Mouse (Mus musculus) kidney, postnatal 0 days (tissue): ENCODE measurements around the gene Rab29. TPM values are rescaled to one million over a fixed set of nuclear protein-coding genes. Genes with fewer than 3 reads are reported as not detected.

ENCODE experiments used
- ATAC-seq: fragments of 200-750 bp; cut with Nextera tagmentation; replicated peaks from 2 replicates; pipeline ENCODE4 v1.8.0; 2017; ENCODE audit warnings: low read depth, moderate number of reproducible peaks, moderate TSS enrichment, moderate library complexity; ENCODE audit not compliant: low FRiP score
- DNase-seq: peaks from one replicate; pipeline ENCODE4 v3.0.0-alpha.2; 2016; ENCODE audit warnings: low spot score
- H3K27ac ChIP-seq: fragments of 300-500 bp; sonication (generic); 2 replicates; pipeline ENCODE4 v1.5.1; 2014; ENCODE audit warnings: mild to moderate bottlenecking
- H3K27me3 ChIP-seq: fragments of 300-500 bp; sonication (generic); 2 replicates; pipeline ENCODE4 v1.6.1; 2014; ENCODE audit warnings: low read length, mixed read lengths; ENCODE audit not compliant: insufficient read depth
- H3K36me3 ChIP-seq: fragments of 300-500 bp; sonication (generic); 2 replicates; pipeline ENCODE4 v1.6.1; 2014; ENCODE audit warnings: low read length, mixed read lengths; ENCODE audit not compliant: insufficient read depth
- H3K4me1 ChIP-seq: fragments of 300-500 bp; sonication (generic); replicated peaks from 2 replicates; pipeline ENCODE4 v1.6.1; 2014; ENCODE audit warnings: antibody characterized with exemption, low read length, mixed read lengths; ENCODE audit not compliant: insufficient read depth
- H3K4me2 ChIP-seq: fragments of 300-500 bp; sonication (generic); 2 replicates; pipeline ENCODE4 v1.6.1; 2014; ENCODE audit warnings: mild to moderate bottlenecking, low read length, moderate library complexity, mixed read lengths
- H3K4me3 ChIP-seq: fragments of 300-500 bp; sonication (generic); replicated peaks from 2 replicates; pipeline ENCODE4 v1.5.1; 2014; ENCODE audit warnings: low read depth, low read length
- H3K9ac ChIP-seq: fragments of 300-500 bp; sonication (generic); 2 replicates; pipeline ENCODE4 v1.6.1; 2014; ENCODE audit warnings: low read depth, low read length
- H3K9me3 ChIP-seq: fragments of 300-500 bp; sonication (generic); replicated peaks from 2 replicates; pipeline ENCODE4 v1.6.1; 2016; ENCODE audit warnings: low read length, inconsistent platforms, mixed read lengths
- CTCF ChIP-seq: IDR thresholded peaks from 2 replicates; pipeline ENCODE4 v1.5.1; 2016; ENCODE audit warnings: antibody characterized with exemption, low read depth, mild to moderate bottlenecking, moderate library complexity
- WGBS: fragments of 180-500 bp; shearing (Covaris S2); extraction: QIAGEN DNeasy Blood & Tissue Kit; methylation state at CpG from one replicate; pipeline ENCODE4 v1.1.7; 2014; 5-methylcytosine and 5-hydroxymethylcytosine counted together
- polyA plus RNA-seq: library from polyadenylated mRNA; unstranded; fragments of >200 nt; fragmentation: Nextera tagmentation; extraction: Ambion mirVana; gene quantifications from 2 replicates; pipeline ENCODE4 v1.2.1, GENCODE M21; 2015

Gene Rab29
- polyA plus RNA-seq, 1 experiment from 2014 or later: 23.4 TPM

DNA sequence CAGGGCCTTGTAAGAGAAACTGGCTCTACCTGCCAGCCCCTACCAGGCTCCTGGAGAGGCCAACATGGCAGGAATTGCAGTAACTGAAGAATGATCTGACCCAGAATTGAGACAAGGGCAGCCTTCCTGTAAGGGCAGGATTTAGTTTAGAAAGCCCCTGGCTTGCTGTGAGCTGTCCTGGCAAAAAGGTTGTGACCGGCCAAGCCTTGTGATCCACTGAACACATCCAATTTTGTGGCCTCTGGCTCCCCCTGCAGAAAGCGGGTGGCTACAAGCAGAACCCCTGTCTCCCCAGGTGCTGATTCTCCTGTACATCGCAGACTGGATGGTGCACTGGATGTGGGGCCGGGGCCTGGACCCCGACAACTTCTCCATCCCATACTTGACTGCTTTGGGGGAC lies 20.8 kb upstream of the Rab29 start:
- Histone ChIP-seq H3K4me1 (no peaks in the 10 kb centered on the region), H3K9me3 (no peaks in the 10 kb centered on the region), H3K4me2 (no peak overlapping the region), H3K27me3 (no peaks in the 10 kb centered on the region), H3K4me3 (no peak overlapping the region), H3K9ac (no peak overlapping the region), H3K36me3 (peaks cover 29% of the 10 kb centered on the region), H3K27ac (no peak overlapping the region)
- ATAC-seq (no peak), DNase-seq (peak; percentile 16)
- TF ChIP-seq CTCF: peak; percentile 65
- WGBS: 83% methylated on average over 5 of the region's 5 CpGs

DNA sequence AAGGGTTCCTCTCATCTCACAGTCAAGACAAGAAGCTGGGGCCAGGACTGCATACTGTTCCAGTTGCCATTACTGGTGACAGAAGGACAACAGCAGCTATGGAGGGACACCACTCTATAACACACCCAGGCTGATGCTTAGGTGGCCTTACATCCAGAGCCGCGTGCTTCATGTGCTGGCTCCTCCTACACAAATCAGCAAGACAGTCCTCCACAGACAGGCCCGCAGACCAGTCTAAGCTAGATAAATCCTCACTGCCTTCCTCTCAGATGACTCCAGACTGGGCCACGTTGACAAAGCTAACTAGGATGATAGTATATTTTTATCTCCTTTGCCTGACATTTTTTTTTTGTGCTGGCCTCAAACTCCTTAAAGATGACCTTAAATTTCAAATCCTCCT lies 5.2 kb upstream of the Rab29 start:
- ATAC-seq (no peak), DNase-seq (no peak)
- H3K9ac ChIP-seq: no peak overlapping the region
- H3K4me3 ChIP-seq: no peak overlapping the region
- H3K9me3 ChIP-seq: no peaks in the 10 kb centered on the region
- TF ChIP-seq CTCF: no peak
- no peak overlapping the region for H3K4me2 ChIP-seq
- H3K36me3 ChIP-seq: no peaks in the 10 kb centered on the region
- no peaks in the 10 kb centered on the region for H3K27me3 ChIP-seq
- no peak overlapping the region for H3K27ac ChIP-seq
- WGBS: 67% methylated on average over 4 of the region's 4 CpGs
- H3K4me1 ChIP-seq: no peaks in the 10 kb centered on the region

DNA sequence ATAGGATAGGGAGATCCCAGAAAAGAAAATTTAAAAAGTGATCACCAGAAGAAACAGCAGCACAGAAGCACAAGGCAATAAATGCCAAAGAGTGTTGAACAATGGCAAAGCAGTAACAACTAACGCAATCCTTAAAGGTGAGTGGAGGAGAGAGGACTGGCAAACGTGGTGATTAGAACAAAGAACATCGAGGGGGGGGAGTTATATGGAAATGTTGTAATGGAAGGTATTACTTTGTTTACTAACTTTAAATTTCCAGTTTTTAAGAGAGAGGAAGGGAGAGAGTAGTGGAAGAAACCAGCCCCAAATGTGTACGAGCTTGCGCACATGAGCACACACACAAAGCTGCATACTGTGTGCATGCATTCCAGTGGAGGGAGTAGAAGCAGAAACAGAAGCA lies 1.4 kb upstream of the Rab29 start:
- Histone ChIP-seq H3K9me3 (no peaks in the 10 kb centered on the region), H3K4me2 (no peak overlapping the region), H3K27me3 (no peaks in the 10 kb centered on the region), H3K9ac (no peak overlapping the region), H3K36me3 (no peaks in the 10 kb centered on the region), H3K27ac (no peak overlapping the region), H3K4me3 (no peak overlapping the region), H3K4me1 (peaks cover 3% of the 10 kb centered on the region; the same call in 1 of the 2 replicates)
- no peak for ATAC-seq
- WGBS: 74% methylated on average over 5 of the region's 5 CpGs
- DNase-seq: no peak
- no peak for TF ChIP-seq CTCF

DNA sequence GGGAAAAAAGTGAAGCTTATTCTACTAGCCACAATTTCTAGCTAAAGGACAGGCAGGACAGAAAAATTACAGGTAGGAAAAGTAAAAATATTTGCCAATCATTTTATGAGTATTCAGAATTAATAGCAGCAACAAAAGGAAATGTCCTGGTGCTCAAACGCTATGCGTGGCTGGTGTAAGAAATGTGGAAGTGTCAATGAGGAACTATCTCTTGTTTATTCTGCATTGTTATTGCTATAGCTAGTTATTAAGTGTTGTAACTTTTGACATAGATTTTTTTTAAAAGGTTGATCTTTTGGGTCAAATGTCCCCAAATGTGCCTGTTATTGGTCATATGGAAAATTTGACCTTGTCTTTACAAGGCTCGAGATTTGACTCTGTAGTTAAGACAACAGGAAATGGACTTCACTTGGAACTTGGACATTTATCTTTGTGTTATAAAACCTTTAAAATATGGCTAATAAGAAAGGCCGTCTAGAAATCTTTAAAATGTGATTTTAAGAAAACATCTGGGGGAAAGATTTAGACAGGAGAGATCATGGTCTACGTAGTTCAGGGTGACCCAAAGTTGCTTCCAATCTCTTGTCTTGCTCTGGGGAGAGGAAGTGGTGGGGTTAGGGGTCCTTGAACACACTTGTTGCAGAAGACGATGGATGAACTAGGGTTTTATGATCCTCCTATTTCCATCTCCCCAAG lies 572 bp upstream of the Rab29 start:
- WGBS: 67% methylated on average over 6 of the region's 6 CpGs
- ATAC-seq: no peak
- no peaks in the 10 kb centered on the region for H3K36me3 ChIP-seq

DNA sequence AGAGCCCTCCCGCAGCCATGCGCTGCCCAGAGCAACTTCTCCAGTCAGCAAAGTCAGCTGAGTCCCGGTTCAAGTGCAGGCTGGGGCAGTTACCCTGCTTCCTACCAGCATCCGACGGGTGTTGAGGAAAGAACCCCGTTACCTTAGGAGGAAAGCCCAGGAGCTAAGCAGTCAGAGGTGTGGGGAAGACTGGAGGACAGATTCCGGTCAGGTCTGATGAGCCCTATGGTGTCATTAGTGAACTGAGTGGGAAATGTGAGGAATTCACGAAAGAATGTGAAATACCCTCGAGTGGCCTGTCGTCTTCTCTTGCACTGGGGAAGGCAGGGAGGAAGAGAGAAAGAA lies 894 bp downstream of the Rab29 start:
- Histone ChIP-seq H3K4me3 (peak overlapping the region; percentile 62), H3K36me3 (no peaks in the 10 kb centered on the region), H3K9me3 (no peaks in the 10 kb centered on the region), H3K9ac (peak overlapping the region; percentile 62), H3K4me2 (peak overlapping the region; percentile 86), H3K4me1 (peaks cover 3% of the 10 kb centered on the region; the same call in 1 of the 2 replicates), H3K27ac (no peak overlapping the region), H3K27me3 (no peaks in the 10 kb centered on the region)
- TF ChIP-seq CTCF: no peak
- ATAC-seq: no peak
- 13% methylated on average over 10 of the region's 10 CpGs for WGBS
- no peak for DNase-seq

More for the DNA sequence above, 572 bp upstream of the Rab29 start:
- H3K4me2 ChIP-seq: no peak overlapping the region
- no peaks in the 10 kb centered on the region for H3K27me3 ChIP-seq
- no peak overlapping the region for H3K27ac ChIP-seq
- H3K4me3 ChIP-seq: no peak overlapping the region
- DNase-seq: peak; percentile 11
- no peak for TF ChIP-seq CTCF
- no peak overlapping the region for H3K9ac ChIP-seq
- no peaks in the 10 kb centered on the region for H3K9me3 ChIP-seq
- peaks cover 3% of the 10 kb centered on the region; the same call in 1 of the 2 replicates for H3K4me1 ChIP-seq

DNA sequence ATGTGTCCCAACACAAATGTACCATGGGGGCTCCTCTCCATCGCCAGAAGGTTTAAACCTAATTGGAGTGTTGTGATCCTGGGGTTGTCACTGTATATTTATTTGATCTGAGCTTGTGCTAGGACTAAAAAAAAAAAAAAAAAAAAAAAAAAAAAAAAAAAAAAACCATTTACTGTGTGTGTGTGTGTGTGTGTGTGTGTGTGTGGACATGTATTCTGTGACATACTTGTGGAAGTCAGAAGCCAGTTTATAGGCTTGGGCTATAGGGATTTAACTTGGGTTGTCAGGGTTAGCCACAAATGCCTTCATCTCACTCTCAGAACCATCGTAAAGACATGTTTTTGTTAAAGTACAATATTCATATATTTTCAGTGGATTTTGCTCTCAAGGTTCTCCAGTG lies 2.5 kb downstream of the Rab29 start:
- H3K9me3 ChIP-seq: no peaks in the 10 kb centered on the region
- H3K4me3 ChIP-seq: no peak overlapping the region
- H3K27ac ChIP-seq: no peak overlapping the region
- H3K27me3 ChIP-seq: no peaks in the 10 kb centered on the region
- WGBS: 81% methylated on average over 2 of the region's 2 CpGs
- H3K9ac ChIP-seq: no peak overlapping the region
- peaks cover 3% of the 10 kb centered on the region; the same call in 1 of the 2 replicates for H3K4me1 ChIP-seq
- no peak for ATAC-seq
- no peak for TF ChIP-seq CTCF
- no peak overlapping the region for H3K4me2 ChIP-seq
- DNase-seq: no peak
- H3K36me3 ChIP-seq: no peaks in the 10 kb centered on the region

DNA sequence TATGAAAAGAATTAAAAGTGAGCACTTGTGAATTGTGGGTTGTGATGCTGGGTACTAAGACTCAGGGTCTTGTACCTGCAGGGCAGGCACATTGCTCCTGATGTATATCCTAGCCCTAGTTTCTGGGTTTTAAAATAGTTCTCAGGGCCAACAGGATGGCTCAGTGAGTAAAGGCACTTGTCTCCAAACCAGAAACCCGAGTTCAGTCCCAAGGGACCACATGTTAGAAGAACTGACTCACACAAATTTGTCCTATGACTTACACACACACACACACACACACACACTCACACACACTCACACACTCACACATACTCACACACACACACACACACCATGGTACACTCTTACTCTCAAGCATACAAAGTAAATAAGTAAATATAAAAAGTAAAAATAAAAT lies 5.8 kb downstream of the Rab29 start:
- DNase-seq (no peak), ATAC-seq (no peak)
- no peaks in the 10 kb centered on the region for H3K36me3 ChIP-seq
- no peak overlapping the region for H3K4me3 ChIP-seq
- no peaks in the 10 kb centered on the region for H3K9me3 ChIP-seq
- WGBS: 70% methylated on average over 1 of the region's 1 CpGs
- H3K9ac ChIP-seq: no peak overlapping the region
- H3K4me2 ChIP-seq: no peak overlapping the region
- no peaks in the 10 kb centered on the region for H3K27me3 ChIP-seq
- TF ChIP-seq CTCF: no peak
- peaks cover under 1% of the 10 kb centered on the region; the same call in 1 of the 2 replicates for H3K4me1 ChIP-seq
- no peak overlapping the region for H3K27ac ChIP-seq
